Mouse (Mus musculus) liver, embryonic 16.5 days (tissue): Measurements from ENCODE around the gene Gm11938. TPM values are rescaled to one million over a fixed set of nuclear protein-coding genes. Genes with fewer than 3 reads are reported as not detected.
"Not testable (repeated sequence)": the region's sequence is repeated elsewhere in the genome, so short reads cannot be mapped to it uniquely, and the experiment has no call there.

Source experiments
- ATAC-seq: fragments of 200-750 bp; cut with Nextera tagmentation; 2 replicates; pipeline ENCODE4 v1.8.0; 2017; ENCODE audit warnings: low read depth, mild to moderate bottlenecking, moderate number of reproducible peaks, moderate library complexity
- H3K27ac ChIP-seq: fragments of 300-500 bp; sonication (generic); 2 replicates; pipeline ENCODE4 v1.5.1; 2014; ENCODE audit warnings: mild to moderate bottlenecking, low read length
- H3K27me3 ChIP-seq: fragments of 300-500 bp; sonication (generic); 2 replicates; pipeline ENCODE4 v1.6.1; 2014; ENCODE audit warnings: low read depth, low read length, mixed read lengths; ENCODE audit not compliant: control insufficient read depth, insufficient read depth
- H3K36me3 ChIP-seq: fragments of 300-500 bp; sonication (generic); 2 replicates; pipeline ENCODE4 v1.6.1; 2014; ENCODE audit warnings: mild to moderate bottlenecking; ENCODE audit not compliant: control insufficient read depth, insufficient read depth
- H3K4me1 ChIP-seq: fragments of 300-500 bp; sonication (generic); 2 replicates; pipeline ENCODE4 v1.6.1; 2014; ENCODE audit warnings: low read depth, low read length, mixed read lengths; ENCODE audit not compliant: control insufficient read depth
- H3K4me2 ChIP-seq: fragments of 300-500 bp; sonication (generic); 2 replicates; pipeline ENCODE4 v1.6.1; 2014; ENCODE audit warnings: low read depth, low read length, mixed read lengths
- H3K4me3 ChIP-seq: fragments of 300-500 bp; sonication (generic); 2 replicates; pipeline ENCODE4 v1.5.1; 2014; ENCODE audit warnings: low read depth, mild to moderate bottlenecking, low read length
- H3K9ac ChIP-seq: fragments of 300-500 bp; sonication (generic); 2 replicates; pipeline ENCODE4 v1.6.1; 2014; ENCODE audit warnings: low read depth, low read length
- H3K9me3 ChIP-seq: fragments of 300-500 bp; sonication (generic); replicated peaks from 2 replicates; pipeline ENCODE4 v1.6.1; 2016; ENCODE audit warnings: low read length; ENCODE audit not compliant: control insufficient read depth
- WGBS: fragments of 180-500 bp; shearing (Covaris S2); extraction: QIAGEN DNeasy Blood & Tissue Kit; methylation state at CpG from one replicate; pipeline ENCODE4 v1.1.7; 2014; ENCODE audit not compliant: insufficient replicate concordance; 5-methylcytosine and 5-hydroxymethylcytosine counted together
- polyA plus RNA-seq: library from polyadenylated mRNA; unstranded; fragments of >200 nt; fragmentation: Nextera tagmentation; extraction: Ambion mirVana; gene quantifications from 2 replicates; pipeline ENCODE4 v1.2.1, GENCODE M21; 2015

Gene Gm11938
- not detected in 2 replicates for polyA plus RNA-seq

DNA sequence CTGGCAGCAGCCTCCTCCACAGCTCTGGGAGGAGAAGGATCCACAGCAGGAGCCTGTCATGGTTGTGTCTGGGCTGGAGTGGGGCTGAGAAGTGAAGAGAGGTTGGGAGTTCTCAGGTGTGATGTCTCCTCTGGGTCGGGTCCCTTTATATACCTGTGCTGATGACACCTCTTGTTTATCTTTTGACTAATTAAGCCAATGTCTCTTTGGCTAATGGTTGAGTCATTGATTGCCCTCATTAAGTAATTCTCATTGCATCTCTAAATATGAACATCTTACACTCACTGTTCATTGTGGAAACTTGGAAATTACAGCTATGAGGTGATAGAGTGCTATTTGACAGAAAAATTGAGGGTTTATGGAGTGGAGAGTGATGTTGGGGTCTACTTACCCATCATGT lies at the start of gene Gm11938:
TSS of gene Gm11938 (minus strand) at position 101 of the 400 bp plus-strand sequence.
- H3K9me3 ChIP-seq, H3K27me3 ChIP-seq, ATAC-seq, H3K4me1 ChIP-seq, H3K4me3 ChIP-seq, H3K27ac ChIP-seq, H3K4me2 ChIP-seq, H3K36me3 ChIP-seq, H3K9ac ChIP-seq: not testable (repeated sequence)
- 36% methylated on average over 1 of the region's 1 CpGs for WGBS

DNA sequence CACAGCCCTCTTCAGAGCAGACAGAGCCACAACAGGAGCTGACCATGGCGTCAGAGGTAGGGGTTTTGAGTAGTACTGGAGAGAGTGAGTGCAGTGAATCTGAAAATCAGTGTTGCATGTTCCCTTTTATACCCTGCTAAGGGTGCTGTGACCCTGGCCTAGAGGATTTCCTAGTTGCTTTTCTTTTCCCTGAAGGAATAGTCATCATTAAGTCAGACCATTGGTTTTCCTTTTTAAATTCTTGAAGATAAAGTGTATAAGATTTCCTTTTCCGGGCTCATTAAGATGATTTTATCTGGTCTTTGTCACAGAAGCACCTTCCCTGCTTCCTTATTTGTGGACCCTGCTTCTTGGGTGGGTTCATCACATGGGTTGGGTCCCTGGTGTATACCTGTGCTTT lies 47.0 kb upstream of the Gm11938 start, which contains the start of gene Gm11555:
TSS of gene Gm11555 (minus strand) at position 101 of the 400 bp plus-strand sequence.
- no peak for ATAC-seq
- WGBS: 47% methylated on average over 2 of the region's 2 CpGs

DNA sequence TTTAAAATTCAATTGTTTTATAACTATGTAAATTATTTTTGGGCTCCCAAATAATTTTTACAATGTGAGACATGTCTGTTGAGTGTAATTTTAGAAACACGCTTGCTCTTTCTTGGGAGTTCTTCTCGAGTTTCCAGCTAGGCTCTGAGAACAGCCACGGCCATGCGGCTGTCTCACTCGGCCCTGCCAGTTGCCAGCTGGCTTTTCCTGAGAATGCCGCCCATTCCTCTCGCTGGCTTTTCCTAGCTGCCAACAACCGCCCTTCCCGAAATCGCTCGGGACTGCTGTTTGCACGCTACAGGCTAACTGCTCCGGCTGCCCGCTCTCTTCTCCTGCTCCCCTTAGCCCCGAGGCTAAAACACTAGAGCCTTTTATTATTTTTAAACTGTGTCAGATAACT lies 43.3 kb upstream of the Gm11938 start:
- no peaks in the 10 kb centered on the region for H3K9me3 ChIP-seq
- no peaks in the 10 kb centered on the region for H3K4me1 ChIP-seq
- H3K27me3 ChIP-seq: no peaks in the 10 kb centered on the region
- no peak for ATAC-seq
- H3K4me2 ChIP-seq: no peak overlapping the region
- no peak overlapping the region for H3K27ac ChIP-seq
- H3K4me3 ChIP-seq: no peak overlapping the region
- no peaks in the 10 kb centered on the region for H3K36me3 ChIP-seq
- 75% methylated on average over 15 of the region's 15 CpGs for WGBS
- H3K9ac ChIP-seq: no peak overlapping the region

More for the DNA sequence above, 47.0 kb upstream of the Gm11938 start, which contains the start of gene Gm11555:
- Histone ChIP-seq H3K4me3 (no peak within 1 kb of the TSS), H3K9me3 (no peaks in the 10 kb centered on the region), H3K36me3 (no peaks in the 10 kb centered on the region), H3K9ac (no peak within 1 kb of the TSS), H3K27me3 (no peaks in the 10 kb centered on the region), H3K4me1 (no peaks in the 10 kb centered on the region), H3K4me2 (no peak within 1 kb of the TSS), H3K27ac (no peak within 1 kb of the TSS)

DNA sequence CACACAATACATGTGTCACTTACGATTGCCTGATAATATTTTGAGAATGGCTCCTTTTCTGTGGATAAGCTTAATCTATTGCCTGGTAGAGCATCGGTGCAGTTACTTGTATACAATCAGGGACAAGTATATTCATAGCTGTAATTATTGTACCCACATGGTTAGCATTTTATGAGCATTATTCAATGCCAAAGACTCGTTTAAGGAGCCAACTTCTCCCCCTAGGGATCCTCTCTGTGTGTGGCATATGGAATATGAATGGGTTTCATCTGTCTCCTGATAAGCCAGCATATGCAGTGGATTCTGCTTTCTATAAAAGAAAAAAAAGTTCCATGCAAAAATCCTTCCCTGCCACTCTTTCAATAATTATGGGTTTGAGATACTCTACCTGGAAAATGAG lies 41.2 kb upstream of the Gm11938 start:
- no peaks in the 10 kb centered on the region for H3K4me1 ChIP-seq

DNA sequence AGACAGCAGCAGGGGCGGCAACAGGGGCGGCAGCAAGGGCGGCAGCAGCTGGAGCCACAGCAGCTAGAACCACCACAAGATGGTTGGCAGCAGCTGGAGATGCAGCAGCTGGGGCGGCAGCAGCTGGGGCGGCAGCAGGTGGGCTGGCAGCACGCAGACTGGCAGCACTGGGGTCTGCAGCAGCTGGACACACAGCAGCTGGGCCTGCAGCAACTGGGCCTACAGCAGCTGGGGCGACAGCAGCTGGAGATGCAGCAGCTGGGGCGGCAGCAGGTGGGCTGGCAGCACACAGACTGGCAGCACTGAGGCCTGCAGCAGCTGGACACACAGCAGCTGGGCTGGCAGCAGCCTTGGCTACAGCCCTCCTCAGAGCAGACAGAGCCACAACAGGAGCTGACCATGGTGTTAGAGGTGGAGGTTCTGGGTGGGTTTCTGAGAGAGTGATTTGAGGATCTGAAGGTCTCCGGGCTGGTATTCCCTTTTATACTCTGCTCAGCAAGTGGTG lies 40.6 kb upstream of the Gm11938 start, which contains the start of gene Krtap4-7:
TSS of gene Krtap4-7 (minus strand) at position 455 of the 505 bp plus-strand sequence.
- H3K4me2 ChIP-seq, H3K9ac ChIP-seq, H3K9me3 ChIP-seq, H3K4me1 ChIP-seq, H3K36me3 ChIP-seq, H3K27ac ChIP-seq, H3K27me3 ChIP-seq, ATAC-seq, H3K4me3 ChIP-seq: not testable (repeated sequence)
- WGBS: 67% methylated on average over 9 of the region's 9 CpGs

More for the DNA sequence above, 41.2 kb upstream of the Gm11938 start:
- H3K4me3 ChIP-seq: no peak overlapping the region
- H3K4me2 ChIP-seq: no peak overlapping the region
- 51% methylated on average over 3 of the region's 3 CpGs for WGBS
- no peak overlapping the region for H3K27ac ChIP-seq
- ATAC-seq: no peak
- no peaks in the 10 kb centered on the region for H3K36me3 ChIP-seq
- H3K27me3 ChIP-seq: no peaks in the 10 kb centered on the region
- H3K9me3 ChIP-seq: no peaks in the 10 kb centered on the region
- H3K9ac ChIP-seq: no peak overlapping the region

DNA sequence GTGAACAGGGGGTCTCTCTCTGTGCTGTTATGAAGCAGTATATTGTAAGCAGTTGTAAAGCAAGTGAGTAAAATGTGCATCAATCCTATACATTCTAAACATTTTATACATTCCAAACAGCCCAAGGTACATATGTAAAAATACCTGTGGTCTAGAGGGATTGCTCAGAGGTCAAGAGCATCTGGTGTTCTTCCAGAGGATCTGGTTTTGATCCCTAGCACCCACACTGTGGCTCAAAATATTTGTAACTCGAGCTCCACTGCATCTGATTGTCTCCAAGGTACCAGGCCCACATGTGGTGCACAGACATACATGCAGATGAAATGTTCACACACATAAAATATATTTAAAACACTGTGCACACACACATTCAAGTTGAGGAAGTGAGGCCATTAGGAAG lies 37.8 kb upstream of the Gm11938 start:
- Histone ChIP-seq H3K27ac (no peak overlapping the region), H3K4me1 (no peaks in the 10 kb centered on the region), H3K9me3 (no peaks in the 10 kb centered on the region), H3K36me3 (no peaks in the 10 kb centered on the region), H3K27me3 (no peaks in the 10 kb centered on the region), H3K9ac (no peak overlapping the region), H3K4me2 (no peak overlapping the region), H3K4me3 (no peak overlapping the region)
- 18% methylated on average over 1 of the region's 1 CpGs for WGBS
- no peak for ATAC-seq

DNA sequence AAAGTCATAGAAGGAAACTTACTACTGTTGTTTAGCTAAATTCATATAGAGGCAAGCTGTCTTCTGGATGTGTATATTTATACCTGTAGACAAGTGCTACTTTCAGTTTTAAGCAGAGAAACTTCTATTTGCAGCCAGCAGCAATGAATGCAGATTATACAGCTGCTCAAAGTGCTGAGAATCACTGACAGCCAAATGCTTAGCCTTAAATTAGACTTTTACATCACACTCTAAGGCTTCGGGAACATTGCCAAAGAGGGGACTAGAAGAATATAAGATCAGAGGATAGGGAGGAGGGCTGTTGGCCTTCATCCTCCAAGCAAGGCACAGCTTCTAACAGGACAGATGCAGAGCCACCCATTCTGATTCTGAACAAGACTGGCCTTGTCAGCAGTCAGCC lies 34.0 kb upstream of the Gm11938 start:
- Histone ChIP-seq H3K36me3 (no peaks in the 10 kb centered on the region), H3K9me3 (no peaks in the 10 kb centered on the region), H3K27ac (no peak overlapping the region), H3K9ac (no peak overlapping the region), H3K4me3 (no peak overlapping the region), H3K4me2 (no peak overlapping the region), H3K27me3 (no peaks in the 10 kb centered on the region), H3K4me1 (no peaks in the 10 kb centered on the region)
- no peak for ATAC-seq
- 66% methylated on average over 1 of the region's 1 CpGs for WGBS

DNA sequence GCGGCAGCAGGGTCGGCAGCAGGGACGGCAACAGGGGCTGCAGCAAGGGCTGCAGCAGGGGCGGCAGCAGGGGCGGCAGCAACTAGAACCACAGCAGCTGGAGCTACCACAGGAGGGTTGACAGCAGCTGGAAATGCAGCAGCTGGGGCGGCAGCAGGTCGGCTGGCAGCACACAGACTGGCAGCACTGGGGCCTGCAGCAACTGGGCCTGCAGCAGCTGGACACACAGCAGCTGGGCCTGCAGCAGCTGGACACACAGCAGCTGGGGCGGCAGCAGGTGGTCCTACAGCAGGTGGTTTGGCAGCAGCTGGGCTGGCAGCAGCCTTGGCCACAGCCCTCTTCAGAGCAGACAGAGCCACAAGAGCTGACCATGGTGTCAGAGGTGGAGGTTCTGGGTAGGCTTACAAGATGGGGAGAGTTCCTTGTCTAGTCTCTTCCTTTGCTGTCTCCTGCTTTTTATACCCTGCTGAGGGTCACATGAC lies 31.6 kb upstream of the Gm11938 start, which contains the start of gene Krtap4-2:
TSS of gene Krtap4-2 (minus strand) at position 432 of the 482 bp plus-strand sequence.
- Histone ChIP-seq H3K27me3 (no peaks in the 10 kb centered on the region), H3K36me3 (no peaks in the 10 kb centered on the region), H3K9me3 (no peaks in the 10 kb centered on the region), H3K4me3 (no peak within 1 kb of the TSS), H3K9ac (no peak within 1 kb of the TSS), H3K4me1 (no peaks in the 10 kb centered on the region), H3K27ac (no peak within 1 kb of the TSS), H3K4me2 (no peak within 1 kb of the TSS)
- ATAC-seq: no peak
- 44% methylated on average over 8 of the region's 8 CpGs for WGBS

DNA sequence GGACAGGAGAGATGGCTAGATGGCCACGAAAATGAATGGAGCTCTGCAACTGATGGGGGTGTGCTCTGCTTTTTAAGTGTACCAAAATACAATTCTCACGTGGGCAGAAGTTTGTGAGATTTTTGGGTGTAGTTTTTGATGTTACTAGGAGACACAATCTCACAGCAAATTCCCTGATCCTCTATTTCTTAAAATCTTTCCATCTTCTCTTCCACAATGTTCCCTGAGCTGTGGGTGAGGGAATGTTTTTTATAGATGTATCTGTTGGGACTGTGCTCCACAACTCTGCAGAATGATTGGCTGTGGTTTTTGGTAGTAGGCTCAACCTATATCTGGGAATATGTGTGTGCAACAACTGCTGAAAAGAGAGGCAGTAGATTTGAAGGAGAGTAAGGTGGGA lies 30.2 kb upstream of the Gm11938 start:
- H3K9ac ChIP-seq: no peak overlapping the region
- WGBS: 27% methylated on average over 2 of the region's 2 CpGs
- H3K4me1 ChIP-seq: no peaks in the 10 kb centered on the region
- no peaks in the 10 kb centered on the region for H3K36me3 ChIP-seq
- H3K9me3 ChIP-seq: no peaks in the 10 kb centered on the region
- no peak for ATAC-seq
- H3K27ac ChIP-seq: no peak overlapping the region
- H3K4me3 ChIP-seq: no peak overlapping the region
- no peaks in the 10 kb centered on the region for H3K27me3 ChIP-seq
- H3K4me2 ChIP-seq: no peak overlapping the region
